Mouse (Mus musculus): Measurements from ENCODE around the gene Caprin2.
"Not testable (repeated sequence)": the region's sequence is repeated elsewhere in the genome, so short reads cannot be mapped to it uniquely, and the experiment has no call there.

- not testable (repeated sequence) for TF ChIP-seq CTCF, POLR2A (IDR thresholded peaks at IDR 0.05; ENCODE audit: extremely low read depth, insufficient read depth, low read length)
Observed at GRCm38 (mm10) chr6:148911906-148912305, 15.9 kb upstream of the Caprin2 start.

All from cortical plate, adult 2 months (tissue).